Mouse (Mus musculus): ENCODE measurements around the gene Fhod1.

GRCm38 (mm10) chr8:105343791-105344574 is 3.8 kb downstream of the Fhod1 start:
- TF ChIP-seq CTCF (IDR thresholded peaks at IDR 0.05; ENCODE audit: control insufficient read depth, insufficient read depth, insufficient read length) (no peak), FOSL1 (IDR thresholded peaks at IDR 0.05; ENCODE audit: insufficient read depth, low read length, poor library complexity, severe bottlenecking) (no peak), MAX (IDR thresholded peaks at IDR 0.05) (no peak), MYOD1 (IDR thresholded peaks at IDR 0.05; ENCODE audit: control insufficient read depth, insufficient read length, low read depth) (no peak)

Data from C2C12 (cell line).